Mouse (Mus musculus) adipose tissue, adult 10 weeks (tissue): ENCODE results near the gene Adcy6. TPM values are rescaled to one million over a fixed set of nuclear protein-coding genes. Genes with fewer than 3 reads are reported as not detected.

ENCODE experiments used
- polyA plus RNA-seq: library from polyadenylated mRNA; stranded (reverse); fragments of 350-450 nt; fragmentation: Illumina TruSeq; extraction: RNeasy Lipid Tissue Mini Kit (QIAGEN cat#74804); gene quantifications from one replicate; pipeline ENCODE4 v1.2.3, GENCODE M21; 2014; ENCODE audit warnings: low read depth, low replicate concordance

The Adcy6 gene
- polyA plus RNA-seq: 87.3 TPM

GRCm38 (mm10) chr15:98609331-98610130 is at the start of gene Adcy6:
Gene Adcy6, minus strand, starts transcription at chr15:98610076.

GRCm38 (mm10) chr15:98630540-98630939 is 20.7 kb upstream of the Adcy6 start, which contains the start of gene Cacnb3:
Gene Cacnb3, plus strand, starts transcription at chr15:98630840.

GRCm38 (mm10) chr15:98570873-98571538 is 38.9 kb downstream of the Adcy6 start, which contains the start of the genes Ccnt1 and 4930415O20Rik:
Gene Ccnt1, minus strand, starts transcription at chr15:98570923.
Gene 4930415O20Rik, plus strand, starts transcription at chr15:98571004.

Other genes with a start within 250 kb of the Adcy6 start
- gene Olfr283, start 229.1 kb downstream of the Adcy6 start, polyA plus RNA-seq: not detected
- not detected for gene Olfr282, start 178.9 kb downstream of the Adcy6 start, polyA plus RNA-seq
- gene Olfr281, start 157.5 kb downstream of the Adcy6 start, polyA plus RNA-seq: not detected
- gene OR5BS1P, start 140.2 kb downstream of the Adcy6 start, polyA plus RNA-seq: not detected
- not detected for gene Lalba, start 127.4 kb downstream of the Adcy6 start, polyA plus RNA-seq
- not detected for gene Olfr279, start 117.7 kb downstream of the Adcy6 start, polyA plus RNA-seq
- gene Kansl2, start 75.8 kb downstream of the Adcy6 start, polyA plus RNA-seq: 45.0 TPM
- 22.9 TPM for gene Ccnt1, start 39.2 kb downstream of the Adcy6 start, polyA plus RNA-seq
- gene 4930415O20Rik, start 39.1 kb downstream of the Adcy6 start, polyA plus RNA-seq: 1.9 TPM
- gene Cacnb3, start 20.8 kb upstream of the Adcy6 start, polyA plus RNA-seq: 7.3 TPM
- 45.2 TPM for gene Ddx23, start 52.8 kb upstream of the Adcy6 start, polyA plus RNA-seq
- gene Rnd1, start 67.4 kb upstream of the Adcy6 start, polyA plus RNA-seq: 1.3 TPM
- gene Ccdc65, start 98.1 kb upstream of the Adcy6 start, polyA plus RNA-seq: 5.6 TPM
- 41.6 TPM for gene Fkbp11, start 118.1 kb upstream of the Adcy6 start, polyA plus RNA-seq
- 114 TPM for gene Arf3, start 153.1 kb upstream of the Adcy6 start, polyA plus RNA-seq
- 2.8 TPM for gene Wnt10b, start 168.1 kb upstream of the Adcy6 start, polyA plus RNA-seq
- gene Wnt1, start 179.8 kb upstream of the Adcy6 start, polyA plus RNA-seq: not detected
- gene Ddn, start 199.4 kb upstream of the Adcy6 start, polyA plus RNA-seq: not detected
- 73.1 TPM for gene Prkag1, start 221.4 kb upstream of the Adcy6 start, polyA plus RNA-seq